Mouse (Mus musculus) liver, embryonic 14.5 days (tissue): ENCODE results near the gene Nr1d1. TPM values are rescaled to one million over a fixed set of nuclear protein-coding genes. Genes with fewer than 3 reads are reported as not detected.

Experiments
- ATAC-seq: fragments of 200-750 bp; cut with Nextera tagmentation; 2 replicates; pipeline ENCODE4 v1.8.0; 2017; ENCODE audit warnings: moderate number of reproducible peaks, mild to moderate bottlenecking, moderate library complexity; ENCODE audit not compliant: insufficient read depth
- DNase-seq, 3 experiments: peaks; one replicate each; pipeline ENCODE4 v3.0.0-alpha.2; 2012 to 2013; ENCODE audit warnings: low read depth in 3 of 3, low spot score in 3 of 3
- H3K27ac ChIP-seq: fragments of 300-500 bp; sonication (generic); 2 replicates; pipeline ENCODE4 v1.5.1; 2014; ENCODE audit warnings: moderate library complexity, mild to moderate bottlenecking, control low read depth, inconsistent platforms
- H3K27me3 ChIP-seq: fragments of 300-500 bp; sonication (generic); 2 replicates; pipeline ENCODE4 v1.6.1; 2014; ENCODE audit warnings: mild to moderate bottlenecking, low read length, moderate library complexity; ENCODE audit not compliant: control insufficient read depth, insufficient read depth
- H3K36me3 ChIP-seq: fragments of 300-500 bp; sonication (generic); replicated peaks from 2 replicates; pipeline ENCODE4 v1.6.1; 2014; ENCODE audit warnings: low read depth; ENCODE audit not compliant: control insufficient read depth, insufficient read depth
- H3K4me1 ChIP-seq, 2 experiments: fragments of 200-500 bp in 1 of 2; fragments of 300-500 bp in 1 of 2; sonication (generic) in 1 of 2; replicated peaks; 2 replicates each; pipeline ENCODE4 v1.6.1; 2012 to 2014; ENCODE audit warnings: antibody characterized with exemption in 1 of 2, inconsistent platforms in 1 of 2, low read length in 1 of 2; ENCODE audit not compliant: control insufficient read depth in 2 of 2, insufficient read depth in 2 of 2
- H3K4me2 ChIP-seq: fragments of 300-500 bp; sonication (generic); 2 replicates; pipeline ENCODE4 v1.6.1; 2014; ENCODE audit warnings: low read depth, mild to moderate bottlenecking, control low read depth, moderate library complexity
- H3K4me3 ChIP-seq, 2 experiments: fragments of 200-500 bp in 1 of 2; fragments of 300-500 bp in 1 of 2; sonication (generic) in 1 of 2; 2 replicates each; pipeline ENCODE4 v1.5.1; 2012 to 2014; ENCODE audit warnings: low read depth in 2 of 2, low read length in 2 of 2, mild to moderate bottlenecking in 2 of 2, control low read depth in 1 of 2, inconsistent platforms in 1 of 2, moderate library complexity in 1 of 2; ENCODE audit not compliant: insufficient read depth in 1 of 2
- H3K9ac ChIP-seq: fragments of 300-500 bp; sonication (generic); replicated peaks from 2 replicates; pipeline ENCODE4 v1.6.1; 2014; ENCODE audit warnings: mild to moderate bottlenecking, control low read depth, moderate library complexity
- H3K9me3 ChIP-seq: fragments of 300-500 bp; sonication (generic); 2 replicates; pipeline ENCODE4 v1.6.1; 2016; ENCODE audit warnings: low read length, mixed read lengths; ENCODE audit not compliant: control insufficient read depth
- CTCF ChIP-seq: IDR thresholded peaks from 2 replicates; pipeline ENCODE4 v1.5.1; 2016; ENCODE audit warnings: antibody characterized with exemption, low read depth, control low read depth
- EP300 ChIP-seq: IDR thresholded peaks from 2 replicates; pipeline ENCODE4 v1.6.1; 2016; ENCODE audit warnings: antibody characterized with exemption, low read depth
- WGBS: fragments of 180-500 bp; shearing (Covaris S2); extraction: QIAGEN DNeasy Blood & Tissue Kit; methylation state at CpG from one replicate; pipeline ENCODE4 v1.1.7; 2014; ENCODE audit not compliant: insufficient replicate concordance; 5-methylcytosine and 5-hydroxymethylcytosine counted together
- polyA plus RNA-seq, 2 experiments: library from polyadenylated mRNA; depleted of rRNA in 1 of 2; stranded (reverse) in 1 of 2; unstranded in 1 of 2; fragments of >200 nt; fragmentation: Nextera tagmentation in 1 of 2; extraction: Ambion mirVana in 1 of 2; gene quantifications; 2 replicates each; pipeline versions ENCODE4 v1.2.1 to v1.2.3; 2012 to 2014

Gene Nr1d1
- polyA plus RNA-seq, 2 experiments = 0.58 to 0.65 TPM

DNA sequence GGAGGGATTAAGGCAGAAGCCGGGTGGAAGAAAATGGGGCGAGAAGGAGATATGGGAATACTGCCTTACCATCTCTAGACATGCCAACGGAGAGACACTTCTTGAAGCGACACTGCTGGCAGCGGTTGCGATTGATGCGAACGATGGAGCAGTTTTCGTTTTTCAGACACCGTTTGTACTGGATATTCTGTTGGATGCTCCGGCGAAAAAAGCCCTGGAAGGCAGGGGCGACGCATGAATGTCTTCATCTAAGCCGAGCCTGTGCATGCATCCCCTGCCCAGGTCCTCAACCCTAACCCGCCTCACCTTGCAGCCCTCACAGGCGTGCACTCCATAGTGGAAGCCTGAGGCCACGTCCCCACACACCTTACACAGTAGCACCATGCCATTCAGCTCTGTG is 4.0 kb downstream of the Nr1d1 start:
- Histone ChIP-seq H3K27ac (no peak overlapping the region), H3K9me3 (no peaks in the 10 kb centered on the region), H3K36me3 (no peaks in the 10 kb centered on the region), H3K9ac (no peak overlapping the region), H3K4me3 (no peak overlapping the region), H3K27me3 (no peaks in the 10 kb centered on the region), H3K4me1 (peaks cover 62 to 71% of the 10 kb centered on the region in 2 experiments), H3K4me2 (no peak overlapping the region)
- WGBS = 88% methylated on average over 18 of the region's 18 CpGs
- DNase-seq (no peak), ATAC-seq (no peak)
- TF ChIP-seq CTCF = no peak
- no peak for TF ChIP-seq EP300

DNA sequence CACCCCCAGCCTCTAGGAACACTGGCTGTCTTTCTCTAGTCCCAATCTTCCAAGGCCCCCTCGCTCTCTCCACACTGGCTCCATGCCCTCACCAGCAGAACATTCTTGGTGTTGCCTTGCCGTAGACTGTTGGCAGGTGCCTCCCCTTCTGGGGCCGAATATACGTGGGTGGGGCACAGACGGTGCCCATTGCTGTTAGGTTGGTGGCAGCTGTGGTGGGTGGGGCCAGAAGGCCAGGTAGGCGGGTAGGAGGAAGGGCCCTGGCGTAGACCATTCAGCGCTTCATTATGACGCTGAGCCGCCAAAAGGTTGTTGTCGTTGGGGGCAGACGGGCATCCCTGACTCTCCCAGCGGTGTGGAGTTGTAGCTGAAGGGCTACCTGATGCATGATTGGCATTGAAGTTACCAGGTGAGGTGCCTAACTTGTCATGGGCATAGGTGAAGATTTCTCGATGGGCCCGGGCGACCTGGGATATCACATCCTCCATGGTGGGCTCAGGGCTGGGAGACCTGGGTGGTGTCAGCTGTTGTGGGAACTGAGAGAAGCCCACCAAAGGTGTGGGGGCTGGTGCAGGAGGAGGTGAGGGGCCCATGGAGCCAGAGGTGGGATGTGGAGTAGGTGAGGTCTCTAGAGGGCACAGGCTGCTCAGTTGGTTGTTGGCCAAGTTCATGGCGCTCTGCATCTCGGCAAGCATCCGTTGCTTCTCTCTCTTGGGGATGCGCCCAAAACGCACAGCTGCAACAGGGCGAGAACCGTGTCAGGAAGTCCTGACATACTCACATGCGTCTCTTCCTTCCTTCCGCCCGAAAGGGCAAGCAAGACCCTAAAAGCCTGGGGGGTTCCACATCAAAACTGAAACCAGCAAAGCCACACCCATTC is 4.8 kb downstream of the Nr1d1 start:
- Histone ChIP-seq H3K4me2 (no peak overlapping the region), H3K4me3 (no peak overlapping the region), H3K9ac (no peak overlapping the region), H3K4me1 (peaks cover 59 to 64% of the 10 kb centered on the region in 2 experiments), H3K27me3 (no peaks in the 10 kb centered on the region), H3K36me3 (no peaks in the 10 kb centered on the region), H3K9me3 (no peaks in the 10 kb centered on the region), H3K27ac (no peak overlapping the region)
- no peak for TF ChIP-seq EP300
- TF ChIP-seq CTCF = no peak
- no peak for ATAC-seq
- WGBS = 81% methylated on average over 26 of the region's 26 CpGs
- DNase-seq = no peak

DNA sequence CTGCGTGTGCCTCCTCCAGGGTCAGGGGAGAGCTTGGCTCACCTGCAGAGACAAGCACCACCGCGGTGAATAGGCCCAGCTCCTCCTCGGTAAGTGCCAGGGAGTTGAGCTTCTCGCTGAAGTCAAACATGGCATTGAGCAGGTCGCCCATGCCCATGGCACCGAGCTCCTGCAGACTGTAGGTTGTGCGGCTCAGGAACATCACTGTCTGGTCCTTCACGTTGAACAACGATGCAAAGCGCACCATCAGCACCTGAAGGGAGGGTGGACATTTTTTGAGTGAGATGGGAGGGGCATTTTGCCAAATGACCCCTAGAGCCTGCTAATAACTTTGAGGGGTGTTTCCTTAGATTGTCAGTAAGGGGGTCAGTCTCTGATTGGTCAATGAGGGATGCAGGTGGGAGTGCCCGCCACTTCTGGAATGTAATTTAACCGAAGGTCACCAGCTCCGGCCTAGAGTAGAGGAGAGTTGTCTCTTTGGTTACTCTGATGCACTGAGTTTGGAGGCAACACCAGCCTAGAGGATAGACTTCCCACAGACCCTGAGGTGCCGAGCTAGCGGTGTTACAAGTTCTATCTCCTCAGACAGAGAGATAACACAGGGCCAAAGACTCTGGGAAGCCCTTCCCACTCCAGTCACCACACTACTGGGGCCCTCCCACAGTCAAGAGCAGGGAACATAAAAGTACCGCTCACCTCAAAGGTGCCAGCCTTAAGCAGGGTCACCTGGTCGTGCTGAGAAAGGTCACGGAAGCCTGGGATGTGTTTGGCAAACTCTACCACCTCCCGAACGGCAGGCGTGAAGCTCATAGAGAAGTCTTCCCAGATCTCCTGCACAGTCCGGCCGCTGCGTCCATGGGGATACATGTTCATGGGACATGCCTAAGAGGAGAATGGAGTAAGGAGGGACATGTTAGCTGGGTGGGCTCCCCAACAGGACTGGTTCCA is 5.9 kb downstream of the Nr1d1 start:
- H3K4me1 ChIP-seq = peaks cover 54% of the 10 kb centered on the region in 2 experiments

DNA sequence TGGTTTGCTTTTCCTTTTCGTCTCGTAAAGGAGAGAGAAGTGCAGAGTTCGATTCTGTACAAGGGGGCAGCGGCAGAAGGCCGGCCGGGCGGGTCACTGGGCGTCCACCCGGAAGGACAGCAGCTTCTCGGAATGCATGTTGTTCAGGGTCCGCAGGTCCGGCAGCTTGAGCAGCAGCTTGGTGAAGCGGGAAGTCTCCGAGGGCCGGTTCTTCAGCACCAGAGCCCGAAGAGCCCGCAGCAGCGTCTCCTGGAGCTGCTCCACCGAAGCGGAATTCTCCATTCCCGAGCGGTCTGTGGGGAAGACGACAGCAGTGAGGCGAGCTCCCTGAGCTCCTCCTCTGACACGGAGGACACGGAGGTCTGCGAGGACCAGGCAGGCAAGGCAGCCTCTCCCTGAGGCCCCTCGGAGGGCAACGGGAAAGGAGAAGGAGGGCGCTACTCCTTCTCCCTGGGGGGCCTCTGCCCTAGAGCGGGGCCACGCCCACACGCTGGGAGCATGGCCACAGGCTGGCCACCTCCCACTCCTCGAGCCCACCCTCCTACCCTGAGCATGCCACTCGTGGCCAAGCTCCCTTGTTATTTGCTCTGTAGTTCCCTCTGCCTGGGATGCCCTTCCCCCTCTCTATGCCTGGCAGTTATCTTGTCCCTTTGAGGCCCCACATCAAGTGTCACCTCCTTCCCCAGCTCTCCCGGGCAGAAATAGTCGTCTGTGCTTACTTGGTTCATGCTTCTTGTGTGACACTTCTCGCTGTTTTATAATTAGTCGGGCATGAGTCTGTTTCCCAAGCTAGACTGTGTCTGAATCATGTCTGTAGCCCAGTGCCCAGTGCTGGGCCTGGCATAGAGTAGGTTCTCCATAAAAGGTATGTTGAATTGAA is 6.8 kb downstream of the Nr1d1 start:
- ATAC-seq = peak; percentile 73
- H3K4me1 ChIP-seq = peaks cover 48 to 49% of the 10 kb centered on the region in 2 experiments

More for the DNA sequence above, 5.9 kb downstream of the Nr1d1 start:
- Histone ChIP-seq H3K36me3 (peaks cover 3% of the 10 kb centered on the region; the same call in 1 of the 2 replicates), H3K9me3 (no peaks in the 10 kb centered on the region), H3K27me3 (no peaks in the 10 kb centered on the region), H3K4me2 (peak overlapping the region; percentile 80), H3K9ac (peak overlapping the region; percentile 67), H3K27ac (peak overlapping the region; percentile 81), H3K4me3 (peak overlapping the region; percentile 22 to 54; a peak in 3 of 4 replicates)
- 66% methylated on average over 25 of the region's 25 CpGs for WGBS
- DNase-seq = no peak
- no peak for TF ChIP-seq EP300
- TF ChIP-seq CTCF = no peak
- ATAC-seq = peak; percentile 2; the same call in 1 of the 2 replicates

More for the DNA sequence above, 6.8 kb downstream of the Nr1d1 start:
- Histone ChIP-seq H3K9me3 (no peaks in the 10 kb centered on the region), H3K27ac (peak overlapping the region; percentile 81), H3K4me3 (peak overlapping the region; percentile 54 to 61), H3K27me3 (no peaks in the 10 kb centered on the region), H3K4me2 (peak overlapping the region; percentile 80), H3K36me3 (peaks cover 6% of the 10 kb centered on the region; the same call in 1 of the 2 replicates), H3K9ac (peak overlapping the region; percentile 67)
- TF ChIP-seq CTCF = 0 out of 2 replicates have a peak, but pooled peaks have one; percentile 10
- no peak for TF ChIP-seq EP300
- no peak for DNase-seq
- 21% methylated on average over 38 of the region's 39 CpGs for WGBS
